Comparison of ENCODE assay signal across 8 mouse cellular contexts in genomic region chr13:25269569-25270268, GRCm38 (mm10). TPM values are rescaled to one million over a fixed set of nuclear protein-coding genes. Genes with fewer than 3 reads are reported as not detected.
DNase-seq lines count a peak whose midpoint lies in the region; ATAC-seq and TF ChIP-seq lines count a peak whose summit lies in the region.

No protein-coding gene starts in this region.

- no peaks in the 10 kb centered on the region for H3K9me3 ChIP-seq in forebrain, postnatal 0 days (ENCODE audit: low read length)
- H3K9me3 ChIP-seq in midbrain, embryonic 10.5 days (replicated peaks) = no peaks in the 10 kb centered on the region
- H3K9me3 ChIP-seq in stomach, postnatal 0 days (ENCODE audit: control insufficient read depth, low read length) = no peaks in the 10 kb centered on the region

- peak overlapping the region; percentile 58 for H3K4me2 ChIP-seq in forebrain, postnatal 0 days (ENCODE audit: low read depth)
- peak overlapping the region; percentile 58 for H3K4me2 ChIP-seq in stomach, postnatal 0 days (replicated peaks; ENCODE audit: low read depth)

- H3K36me3 ChIP-seq in forebrain, postnatal 0 days (ENCODE audit: insufficient read depth) = no peaks in the 10 kb centered on the region
- H3K36me3 ChIP-seq in midbrain, embryonic 10.5 days = no peaks in the 10 kb centered on the region
- H3K36me3 ChIP-seq in stomach, postnatal 0 days (ENCODE audit: control insufficient read depth, insufficient read depth, low read length) = no peaks in the 10 kb centered on the region

- peak; percentile 97 for ATAC-seq in forebrain, postnatal 0 days
- ATAC-seq in stomach, postnatal 0 days (ENCODE audit: low FRiP score, low TSS enrichment) = peak; percentile 78; the same call in 1 of the 2 replicates
- ATAC-seq in monocyte, adult 5-6 weeks (replicated peaks; ENCODE audit: insufficient number of reproducible peaks, low FRiP score, low TSS enrichment, poor library complexity, severe bottlenecking) = no peak

- H3K27me3 ChIP-seq in cerebellum, adult 2 months (ENCODE audit: control insufficient read depth, insufficient read depth, low read length) = no peaks in the 10 kb centered on the region
- H3K27me3 ChIP-seq in forebrain, postnatal 0 days (ENCODE audit: insufficient read depth, low read length) = no peaks in the 10 kb centered on the region
- no peaks in the 10 kb centered on the region for H3K27me3 ChIP-seq in midbrain, embryonic 10.5 days (ENCODE audit: low read depth, poor library complexity, severe bottlenecking)
- H3K27me3 ChIP-seq in stomach, postnatal 0 days (ENCODE audit: control insufficient read depth, insufficient read depth, low read length) = no peaks in the 10 kb centered on the region

- TF ChIP-seq EP300 in stomach, postnatal 0 days (optimal IDR thresholded peaks at IDR 0.05) = no peak

- peak; percentile 60 for DNase-seq in layer of hippocampus, adult 11-12 months (ENCODE audit: low spot score)
- no peak for DNase-seq in layer of hippocampus, adult 9-10 months (ENCODE audit: low spot score)
- DNase-seq in cerebellum, adult 2 months = peak; percentile 69 to 74
- peak; percentile 88 for DNase-seq in forebrain, postnatal 0 days
- DNase-seq in layer of hippocampus, postnatal 10 days (ENCODE audit: low spot score in 2 of 2) = peak; percentile 66 to 79
- peak; percentile 85 for DNase-seq in midbrain, embryonic 10.5 days (ENCODE audit: low spot score)
- peak; percentile 49 for DNase-seq in stomach, postnatal 0 days (ENCODE audit: low spot score)

- peak overlapping the region; percentile 54 for H3K9ac ChIP-seq in forebrain, postnatal 0 days
- no peak overlapping the region for H3K9ac ChIP-seq in stomach, postnatal 0 days (ENCODE audit: low read length)

- TF ChIP-seq POLR2A in cerebellum, adult 2 months (IDR thresholded peaks at IDR 0.05; ENCODE audit: borderline replicate concordance, insufficient read depth, low read length) = no peak

- H3K4me1 ChIP-seq in cerebellum, adult 2 months (ENCODE audit: control insufficient read depth, insufficient read depth, low read length) = no peaks in the 10 kb centered on the region
- 0 out of 2 replicates have a peak, but pooled peaks cover 3% of the 10 kb centered on the region for H3K4me1 ChIP-seq in forebrain, postnatal 0 days (ENCODE audit: insufficient read depth)
- H3K4me1 ChIP-seq in midbrain, embryonic 10.5 days = peaks cover 14% of the 10 kb centered on the region
- 0 out of 2 replicates have a peak, but pooled peaks cover 2% of the 10 kb centered on the region for H3K4me1 ChIP-seq in stomach, postnatal 0 days (replicated peaks; ENCODE audit: control insufficient read depth, insufficient read depth)

- no peak for TF ChIP-seq CTCF in cerebellum, adult 2 months (IDR thresholded peaks at IDR 0.05; ENCODE audit: borderline replicate concordance, insufficient read depth, low read depth, low read length)
- no peak for TF ChIP-seq CTCF in forebrain, postnatal 0 days (IDR thresholded peaks at IDR 0.05; ENCODE audit: low read depth)
- TF ChIP-seq CTCF in stomach, postnatal 0 days (IDR thresholded peaks at IDR 0.05; ENCODE audit: low read depth) = no peak

- peak overlapping the region; percentile 60 for H3K4me3 ChIP-seq in cerebellum, adult 2 months (replicated peaks; ENCODE audit: insufficient read depth, low read depth, low read length)
- H3K4me3 ChIP-seq in forebrain, postnatal 0 days (ENCODE audit: low read depth, low read length) = peak overlapping the region; percentile 49
- H3K4me3 ChIP-seq in midbrain, embryonic 10.5 days = peak overlapping the region; percentile 56
- peak overlapping the region; percentile 12; the same call in 1 of the 2 replicates for H3K4me3 ChIP-seq in stomach, postnatal 0 days (ENCODE audit: low read depth, low read length)

- no peak overlapping the region for H3K27ac ChIP-seq in cerebellum, adult 2 months (ENCODE audit: insufficient read depth, low read length)
- peak overlapping the region; percentile 35; the same call in 1 of the 2 replicates for H3K27ac ChIP-seq in forebrain, postnatal 0 days (ENCODE audit: low read depth, low read length)
- H3K27ac ChIP-seq in midbrain, embryonic 10.5 days (replicated peaks) = peak overlapping the region; percentile 75
- no peak overlapping the region for H3K27ac ChIP-seq in stomach, postnatal 0 days (replicated peaks)

- 2% methylated on average over 42 of the region's 42 CpGs for WGBS in cerebellum, adult 2 months
- 4% methylated on average over 31 of the region's 42 CpGs for WGBS in forebrain, postnatal 0 days
- WGBS in midbrain, embryonic 10.5 days = 3% methylated on average over 42 of the region's 42 CpGs
- 4% methylated on average over 32 of the region's 42 CpGs for WGBS in stomach, postnatal 0 days

RNA-seq across cellular contexts. Expression of gene Nrsn1, which starts 0.6 kb away (rescaled TPM):
- polyA plus RNA-seq in cerebellum, adult 2 months (2012; rRNA removed) = 103 and 124 TPM in 2 replicates
- total RNA-seq in forebrain, postnatal 0 days (2014; rRNA removed) = 25.7 and 26.6 TPM in 2 replicates
- 53.9 and 80.1 TPM in 2 replicates for polyA plus RNA-seq in forebrain, postnatal 0 days (2015; fragmentation: Nextera tagmentation; extraction: Ambion mirVana)
- total RNA-seq in layer of hippocampus, postnatal 10 days (2021) = 100 to 1,000 TPM; 153 to 166 TPM
- polyA plus RNA-seq in midbrain, embryonic 10.5 days (2016; fragmentation: Nextera tagmentation; extraction: Ambion mirVana) = 11.7 and 12.4 TPM in 2 replicates
- polyA plus RNA-seq in stomach, postnatal 0 days (2015; fragmentation: Nextera tagmentation; extraction: Ambion mirVana) = 4.4 and 5.4 TPM in 2 replicates
- total RNA-seq in monocyte, adult 5-6 weeks (2017) = not detected in 3 replicates

Comparison
In these comparisons a context has a peak if more than half of its experiments do, and no peak if none do; other contexts are left out.
1. H3K27ac ChIP-seq: peak in forebrain, postnatal 0 days (single experiment) and midbrain, embryonic 10.5 days (single experiment); none in cerebellum, adult 2 months (single experiment) and stomach, postnatal 0 days (single experiment).
2. Peak in every context shown above with its lines, with median percentiles within 50 percentile points of each other: H3K4me3 ChIP-seq.